Mouse (Mus musculus) small intestine, adult 2 months (tissue): Measurements from ENCODE around the gene Pdia5. TPM values are rescaled to one million over a fixed set of nuclear protein-coding genes. Genes with fewer than 3 reads are reported as not detected.

ENCODE experiments used
- H3K27ac ChIP-seq: fragments of 200-500 bp; 2 replicates; pipeline ENCODE4 v1.5.1; 2012; ENCODE audit warnings: low read depth, low read length, control low read depth, inconsistent platforms; ENCODE audit not compliant: insufficient read depth
- H3K27me3 ChIP-seq: fragments of 200-500 bp; 2 replicates; pipeline ENCODE4 v1.6.1; 2012; ENCODE audit warnings: mild to moderate bottlenecking, moderate library complexity, low read length, inconsistent platforms; ENCODE audit not compliant: control insufficient read depth, insufficient read depth
- H3K36me3 ChIP-seq: fragments of 200-500 bp; 2 replicates; pipeline ENCODE4 v1.6.1; 2012; ENCODE audit warnings: mild to moderate bottlenecking, low read length, control low read depth, inconsistent platforms; ENCODE audit not compliant: control insufficient read depth, insufficient read depth
- H3K4me1 ChIP-seq: fragments of 200-500 bp; 2 replicates; pipeline ENCODE4 v1.6.1; 2012; ENCODE audit warnings: low read length, inconsistent platforms, mixed read lengths; ENCODE audit not compliant: control insufficient read depth, insufficient read depth, insufficient read length
- H3K4me3 ChIP-seq: fragments of 200-500 bp; 2 replicates; pipeline ENCODE4 v1.5.1; 2012; ENCODE audit warnings: low read depth, mild to moderate bottlenecking, control low read depth, inconsistent platforms, low read length, moderate library complexity
- CTCF ChIP-seq: fragments of 200-500 bp; IDR thresholded peaks from 2 replicates; pipeline ENCODE4 v1.5.1; 2012; ENCODE audit warnings: low read depth, mild to moderate bottlenecking, control low read depth, inconsistent platforms, low read length, moderate library complexity, mixed read lengths; ENCODE audit not compliant: insufficient replicate concordance, insufficient read length; ENCODE audit errors: extremely low read depth
- POLR2A ChIP-seq: fragments of 200-500 bp; IDR thresholded peaks from 2 replicates; pipeline ENCODE4 v1.6.1; 2012; ENCODE audit warnings: low read depth, mild to moderate bottlenecking, control low read depth, inconsistent platforms, low read length, moderate library complexity
- WGBS: fragments of 180-500 bp; shearing (Covaris S2); methylation state at CpG from one replicate; pipeline ENCODE4 v1.1.7; 2018; 5-methylcytosine and 5-hydroxymethylcytosine counted together
- polyA plus RNA-seq: library from polyadenylated mRNA; depleted of rRNA; stranded (reverse); fragments of >200 nt; gene quantifications from 2 replicates; pipeline ENCODE4 v1.2.3, GENCODE M21; 2012

The Pdia5 gene
- polyA plus RNA-seq, 1 experiment = 7.2 TPM

- no peaks in the 10 kb centered on the region for H3K36me3 ChIP-seq
- no peak for TF ChIP-seq CTCF
- TF ChIP-seq POLR2A = no peak
- H3K4me1 ChIP-seq = no peaks in the 10 kb centered on the region
- H3K27me3 ChIP-seq = no peaks in the 10 kb centered on the region
- no peak overlapping the region for H3K4me3 ChIP-seq
- no peak overlapping the region for H3K27ac ChIP-seq
- WGBS = 96% methylated on average over 3 of the region's 3 CpGs
These were observed 9.7 kb upstream of the Pdia5 start for GRCm38 (mm10) chr16:35500342-35500741.

- 6% methylated on average over 10 of the region's 10 CpGs for WGBS
- Histone ChIP-seq H3K27me3 (no peaks in the 10 kb centered on the region), H3K27ac (no peak overlapping the region), H3K36me3 (no peaks in the 10 kb centered on the region), H3K4me3 (peak overlapping the region; percentile 98), H3K4me1 (peaks cover 7% of the 10 kb centered on the region)
- TF ChIP-seq POLR2A (no peak), CTCF (no peak)
These were observed 880 bp downstream of the Pdia5 start for GRCm38 (mm10) chr16:35489793-35490192.

GRCm38 (mm10) chr16:35489066-35489718 is 1.5 kb downstream of the Pdia5 start:
- peak overlapping the region; percentile 98; the same call in 1 of the 2 replicates for H3K4me3 ChIP-seq

GRCm38 (mm10) chr16:35487776-35488175 is 2.9 kb downstream of the Pdia5 start:
- Histone ChIP-seq H3K36me3 (no peaks in the 10 kb centered on the region), H3K27ac (no peak overlapping the region), H3K27me3 (no peaks in the 10 kb centered on the region), H3K4me3 (no peak overlapping the region), H3K4me1 (peaks cover 7% of the 10 kb centered on the region)
- TF ChIP-seq CTCF (no peak), POLR2A (no peak)
- 94% methylated on average over 4 of the region's 4 CpGs for WGBS

More at GRCm38 (mm10) chr16:35489066-35489718, 1.5 kb downstream of the Pdia5 start:
- TF ChIP-seq POLR2A (no peak), CTCF (no peak)
- Histone ChIP-seq H3K27ac (no peak overlapping the region), H3K36me3 (no peaks in the 10 kb centered on the region), H3K4me1 (peaks cover 7% of the 10 kb centered on the region), H3K27me3 (no peaks in the 10 kb centered on the region)
- WGBS = 22% methylated on average over 10 of the region's 10 CpGs

GRCm38 (mm10) chr16:35487056-35487455 is 3.6 kb downstream of the Pdia5 start:
- no peak overlapping the region for H3K4me3 ChIP-seq
- H3K27ac ChIP-seq = no peak overlapping the region
- WGBS = 54% methylated on average over 4 of the region's 4 CpGs
- no peaks in the 10 kb centered on the region for H3K36me3 ChIP-seq
- no peaks in the 10 kb centered on the region for H3K27me3 ChIP-seq
- no peak for TF ChIP-seq POLR2A
- no peak for TF ChIP-seq CTCF
- peaks cover 7% of the 10 kb centered on the region for H3K4me1 ChIP-seq

GRCm38 (mm10) chr16:35485711-35486110 is 5.0 kb downstream of the Pdia5 start:
- Histone ChIP-seq H3K27ac (no peak overlapping the region), H3K4me1 (peaks cover 5% of the 10 kb centered on the region), H3K36me3 (no peaks in the 10 kb centered on the region), H3K4me3 (no peak overlapping the region), H3K27me3 (no peaks in the 10 kb centered on the region)
- TF ChIP-seq CTCF = no peak
- TF ChIP-seq POLR2A = no peak
- WGBS = 80% methylated on average over 9 of the region's 9 CpGs

- TF ChIP-seq CTCF (no peak), POLR2A (no peak)
- Histone ChIP-seq H3K27me3 (no peaks in the 10 kb centered on the region), H3K27ac (no peak overlapping the region), H3K4me1 (peaks cover 5% of the 10 kb centered on the region), H3K36me3 (no peaks in the 10 kb centered on the region), H3K4me3 (no peak overlapping the region)
- 75% methylated on average over 8 of the region's 8 CpGs for WGBS
These were observed 6.0 kb downstream of the Pdia5 start for GRCm38 (mm10) chr16:35484526-35485233.
